Mouse (Mus musculus): Measurements from ENCODE around the gene Fryl. TPM values are rescaled to one million over a fixed set of nuclear protein-coding genes. Genes with fewer than 3 reads are reported as not detected.

Gene Fryl
- polyA plus RNA-seq, 1 experiment = 72.1 TPM

DNA sequence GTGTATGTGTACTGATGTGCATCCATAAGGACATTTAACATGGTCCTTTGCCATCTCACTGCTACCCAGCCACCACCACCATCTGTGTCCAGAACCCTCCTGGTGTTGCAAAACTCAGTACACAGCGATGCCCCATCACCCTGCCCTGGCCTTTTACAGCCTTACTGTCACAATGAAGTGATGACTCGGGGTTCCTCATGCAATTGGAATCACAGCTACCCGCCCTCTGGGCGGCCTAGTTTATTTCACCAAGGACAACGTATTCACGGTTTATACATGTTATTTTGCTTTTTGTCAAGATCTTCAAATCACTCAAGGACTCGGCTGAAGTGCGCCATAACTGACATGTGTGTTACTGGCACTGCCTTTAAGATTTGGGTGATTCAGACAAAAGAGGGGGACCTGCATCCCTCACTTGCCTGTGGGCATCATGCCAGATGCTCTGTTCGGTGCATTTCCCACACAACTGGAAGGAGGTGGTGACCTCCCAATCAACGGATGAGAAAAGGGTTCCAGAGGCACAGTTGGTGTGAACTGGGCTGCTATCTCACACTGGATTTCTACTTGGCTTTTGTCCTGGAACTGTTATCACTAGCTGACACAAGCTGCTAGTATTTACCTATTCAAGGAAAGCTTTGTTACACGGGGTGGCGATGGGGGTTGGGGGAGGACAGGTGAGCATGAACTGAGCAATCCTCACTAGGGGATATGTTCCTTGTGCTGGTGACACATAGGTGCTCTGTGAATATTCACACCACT is 27.9 kb downstream of the Fryl start:
- WGBS = 66% methylated on average over 12 of the region's 12 CpGs

DNA sequence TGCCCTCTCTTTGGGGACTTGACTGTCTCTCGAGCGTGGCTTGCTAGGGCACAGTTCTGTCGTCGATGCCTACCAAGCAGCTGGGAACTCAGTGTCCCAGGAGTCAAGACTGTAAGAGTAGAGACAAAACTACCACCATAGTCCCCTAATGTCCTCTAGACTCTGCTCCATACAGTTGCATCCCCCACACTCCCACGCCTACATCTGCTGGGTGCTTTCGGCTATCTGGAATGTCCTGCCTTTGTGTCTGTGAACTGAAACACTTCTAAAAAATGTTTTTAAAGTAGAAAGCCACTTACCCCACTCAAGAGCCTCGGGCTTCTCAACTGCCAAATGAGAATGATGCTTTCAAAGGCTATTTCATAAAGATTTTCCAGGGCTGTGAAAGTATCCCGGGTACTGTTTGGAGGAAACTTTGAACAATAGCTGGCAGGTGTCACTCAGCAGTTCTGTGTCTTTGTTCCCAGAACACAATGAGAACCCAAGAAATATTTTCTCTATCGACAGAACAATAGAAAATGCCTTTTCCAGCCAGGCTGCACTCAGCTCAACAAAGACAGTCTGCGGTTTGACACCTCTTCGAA is 28.8 kb downstream of the Fryl start:
- H3K4me1 ChIP-seq (ENCODE audit: control insufficient read depth, insufficient read depth, low read length) = peaks cover 9% of the 10 kb centered on the region; the same call in 1 of the 2 replicates
- no peak overlapping the region for H3K4me3 ChIP-seq (replicated peaks; ENCODE audit: extremely low read depth, low read depth, low read length)
- WGBS = 56% methylated on average over 11 of the region's 11 CpGs
- DNase-seq = no peak
- TF ChIP-seq CTCF (IDR thresholded peaks at IDR 0.05; ENCODE audit: insufficient read depth, low read length) = no peak
- no peak for TF ChIP-seq POLR2A (IDR thresholded peaks at IDR 0.05; ENCODE audit: borderline replicate concordance, extremely low read depth, low read depth, low read length)

More for the DNA sequence above, 27.9 kb downstream of the Fryl start:
- H3K4me3 ChIP-seq (replicated peaks; ENCODE audit: extremely low read depth, low read depth, low read length) = no peak overlapping the region
- no peak for DNase-seq
- peaks cover 16% of the 10 kb centered on the region; the same call in 1 of the 2 replicates for H3K4me1 ChIP-seq (ENCODE audit: control insufficient read depth, insufficient read depth, low read length)
- TF ChIP-seq CTCF (IDR thresholded peaks at IDR 0.05; ENCODE audit: insufficient read depth, low read length) (no peak), POLR2A (IDR thresholded peaks at IDR 0.05; ENCODE audit: borderline replicate concordance, extremely low read depth, low read depth, low read length) (no peak)

DNA sequence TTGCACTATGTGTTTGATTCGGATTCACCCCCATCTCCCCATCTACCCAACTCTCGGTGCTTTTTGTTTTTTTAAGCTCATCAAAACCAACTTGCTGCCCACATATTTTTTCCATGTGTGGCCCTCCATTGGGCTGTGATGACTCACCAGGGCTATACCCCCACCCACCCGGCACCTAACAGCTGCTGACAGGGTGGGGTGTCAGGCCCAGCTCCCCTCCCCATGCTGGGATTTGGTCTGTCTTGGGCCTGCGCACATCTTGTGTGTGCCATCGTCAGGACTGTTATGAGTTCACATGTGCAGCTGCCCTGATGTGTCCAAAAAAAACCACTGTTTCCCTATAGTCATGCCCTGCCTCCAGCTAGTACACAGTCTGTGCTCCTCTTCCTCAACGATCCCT is 33.4 kb downstream of the Fryl start:
- no peak for DNase-seq
- no peak for TF ChIP-seq POLR2A (IDR thresholded peaks at IDR 0.05; ENCODE audit: borderline replicate concordance, extremely low read depth, low read depth, low read length)
- TF ChIP-seq CTCF (IDR thresholded peaks at IDR 0.05; ENCODE audit: insufficient read depth, low read length) = no peak
- Histone ChIP-seq H3K4me1 (ENCODE audit: control insufficient read depth, insufficient read depth, low read length) (peaks cover 7% of the 10 kb centered on the region; the same call in 1 of the 2 replicates), H3K4me3 (replicated peaks; ENCODE audit: extremely low read depth, low read depth, low read length) (no peak overlapping the region)
- 77% methylated on average over 6 of the region's 6 CpGs for whole genome bisulfite sequencing

DNA sequence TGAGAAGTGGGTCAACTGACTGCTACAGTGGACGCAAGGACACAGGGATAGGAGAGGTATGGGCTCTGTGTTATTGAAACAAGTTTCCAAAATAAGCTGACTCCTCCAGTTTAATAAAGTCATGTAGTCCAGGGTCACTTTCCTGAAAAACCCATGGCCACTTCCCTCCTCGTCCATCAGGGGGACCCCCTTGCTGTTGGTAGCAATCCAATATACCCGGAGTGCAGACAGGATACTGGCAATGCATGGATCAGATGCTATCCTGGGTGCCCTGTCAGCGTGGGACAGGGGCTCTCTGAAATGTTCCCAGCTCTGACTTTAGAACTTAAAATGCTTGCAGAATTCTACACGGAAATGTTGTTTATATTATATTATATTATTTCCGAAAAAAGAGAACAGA is 34.0 kb downstream of the Fryl start:
- Histone ChIP-seq H3K4me1 (ENCODE audit: control insufficient read depth, insufficient read depth, low read length) (peaks cover 5% of the 10 kb centered on the region; the same call in 1 of the 2 replicates), H3K4me3 (replicated peaks; ENCODE audit: extremely low read depth, low read depth, low read length) (no peak overlapping the region)
- WGBS = 50% methylated on average over 6 of the region's 6 CpGs
- no peak for TF ChIP-seq POLR2A (IDR thresholded peaks at IDR 0.05; ENCODE audit: borderline replicate concordance, extremely low read depth, low read depth, low read length)
- peak; percentile 27; the same call in 1 of the 2 replicates for TF ChIP-seq CTCF (IDR thresholded peaks at IDR 0.05; ENCODE audit: insufficient read depth, low read length)
- DNase-seq = no peak

DNA sequence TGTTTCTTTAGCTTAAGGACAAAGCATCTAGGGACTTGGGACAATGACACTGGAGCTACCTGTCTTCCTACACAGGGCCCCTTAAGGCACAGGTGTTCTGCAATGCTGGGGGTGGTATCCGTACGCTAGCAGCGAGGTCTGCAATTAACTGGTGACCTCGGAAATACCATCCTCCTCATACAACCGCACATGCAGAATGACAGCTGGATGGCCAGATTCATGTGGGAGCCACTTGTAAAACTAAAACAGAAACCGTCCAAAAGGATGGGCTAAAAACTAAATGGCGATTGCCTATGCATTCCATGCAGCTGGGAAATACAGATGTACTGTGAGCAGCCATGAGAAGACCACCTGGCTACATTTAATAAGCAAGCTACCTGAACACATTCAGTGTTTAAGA is 34.6 kb downstream of the Fryl start:
- whole genome bisulfite sequencing = 90% methylated on average over 7 of the region's 7 CpGs
- Histone ChIP-seq H3K4me3 (replicated peaks; ENCODE audit: extremely low read depth, low read depth, low read length) (no peak overlapping the region), H3K4me1 (ENCODE audit: control insufficient read depth, insufficient read depth, low read length) (peaks cover 3% of the 10 kb centered on the region; the same call in 1 of the 2 replicates)
- no peak for DNase-seq
- TF ChIP-seq CTCF (IDR thresholded peaks at IDR 0.05; ENCODE audit: insufficient read depth, low read length) = no peak
- TF ChIP-seq POLR2A (IDR thresholded peaks at IDR 0.05; ENCODE audit: borderline replicate concordance, extremely low read depth, low read depth, low read length) = no peak

DNA sequence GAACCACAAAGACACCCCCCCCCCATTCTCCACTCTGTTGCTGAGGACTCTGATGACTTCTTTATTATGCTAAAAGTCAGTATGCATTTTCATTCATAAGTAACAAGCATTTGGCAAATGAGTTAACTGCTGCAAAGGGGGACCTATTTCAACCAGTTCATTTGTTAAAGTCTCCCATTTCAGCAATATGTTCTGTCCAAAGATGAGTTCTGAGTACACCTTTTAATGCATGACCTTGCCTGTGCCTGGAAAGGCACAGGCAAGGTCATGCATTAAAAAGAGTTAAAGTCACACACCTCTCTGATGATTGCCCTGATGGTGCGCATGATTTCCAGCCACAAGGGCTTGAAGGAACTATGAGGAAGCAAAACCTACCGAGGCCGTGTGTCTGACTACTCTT is 36.7 kb downstream of the Fryl start:
- H3K4me1 ChIP-seq (ENCODE audit: control insufficient read depth, insufficient read depth, low read length) = no peaks in the 10 kb centered on the region; the same call in 1 of the 2 replicates
- 82% methylated on average over 3 of the region's 3 CpGs for WGBS
- no peak for TF ChIP-seq POLR2A (IDR thresholded peaks at IDR 0.05; ENCODE audit: borderline replicate concordance, extremely low read depth, low read depth, low read length)
- TF ChIP-seq CTCF (IDR thresholded peaks at IDR 0.05; ENCODE audit: insufficient read depth, low read length) = no peak
- no peak for DNase-seq
- H3K4me3 ChIP-seq (replicated peaks; ENCODE audit: extremely low read depth, low read depth, low read length) = no peak overlapping the region

DNA sequence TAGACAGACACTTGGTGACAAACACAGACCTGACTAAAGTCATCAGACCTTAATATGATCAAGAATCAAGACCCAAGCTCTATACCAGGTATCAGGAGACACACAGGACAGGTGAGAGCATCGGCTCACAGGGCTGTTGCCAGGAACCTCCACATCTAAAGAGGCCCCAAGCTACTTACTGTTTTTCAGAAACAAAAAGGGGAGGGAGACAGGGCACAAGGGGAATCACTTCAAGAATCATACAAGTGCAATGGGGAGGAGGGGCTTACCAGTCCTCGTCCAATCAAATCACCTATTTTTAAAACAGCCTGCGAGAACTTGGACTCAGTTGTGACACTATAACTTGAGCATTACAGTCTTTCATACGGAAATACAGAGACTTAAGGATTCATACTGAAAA is 38.4 kb downstream of the Fryl start:
- DNase-seq = no peak
- no peaks in the 10 kb centered on the region; the same call in 1 of the 2 replicates for H3K4me1 ChIP-seq (ENCODE audit: control insufficient read depth, insufficient read depth, low read length)
- H3K4me3 ChIP-seq (replicated peaks; ENCODE audit: extremely low read depth, low read depth, low read length) = no peak overlapping the region
- no peak for TF ChIP-seq POLR2A (IDR thresholded peaks at IDR 0.05; ENCODE audit: borderline replicate concordance, extremely low read depth, low read depth, low read length)
- TF ChIP-seq CTCF (IDR thresholded peaks at IDR 0.05; ENCODE audit: insufficient read depth, low read length) = no peak
- WGBS = 94% methylated on average over 4 of the region's 4 CpGs

DNA sequence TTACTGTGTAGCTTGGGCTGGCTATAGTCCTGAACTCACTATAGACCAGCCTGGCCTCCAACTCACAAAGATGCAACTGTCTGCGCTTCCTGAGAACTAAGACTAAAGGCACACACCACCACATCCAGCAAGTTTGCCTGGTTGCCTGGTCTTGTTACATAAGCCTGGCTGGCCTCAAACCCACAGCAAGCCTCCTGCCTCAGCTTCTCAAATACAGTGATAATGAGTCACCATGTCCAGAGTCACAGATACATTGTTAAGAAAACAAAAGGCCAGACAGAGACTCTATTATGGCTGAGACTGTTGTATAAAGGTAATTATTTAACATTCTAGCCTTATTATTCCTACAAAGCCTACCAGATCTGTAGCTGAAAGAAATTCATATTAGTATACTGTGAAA is 39.3 kb downstream of the Fryl start:
- TF ChIP-seq POLR2A (IDR thresholded peaks at IDR 0.05; ENCODE audit: borderline replicate concordance, extremely low read depth, low read depth, low read length) (no peak), CTCF (IDR thresholded peaks at IDR 0.05; ENCODE audit: insufficient read depth, low read length) (no peak)
- 95% methylated on average over 1 of the region's 1 CpGs for WGBS
- Histone ChIP-seq H3K4me1 (ENCODE audit: control insufficient read depth, insufficient read depth, low read length) (no peaks in the 10 kb centered on the region), H3K4me3 (replicated peaks; ENCODE audit: extremely low read depth, low read depth, low read length) (no peak overlapping the region)
- no peak for DNase-seq

DNA sequence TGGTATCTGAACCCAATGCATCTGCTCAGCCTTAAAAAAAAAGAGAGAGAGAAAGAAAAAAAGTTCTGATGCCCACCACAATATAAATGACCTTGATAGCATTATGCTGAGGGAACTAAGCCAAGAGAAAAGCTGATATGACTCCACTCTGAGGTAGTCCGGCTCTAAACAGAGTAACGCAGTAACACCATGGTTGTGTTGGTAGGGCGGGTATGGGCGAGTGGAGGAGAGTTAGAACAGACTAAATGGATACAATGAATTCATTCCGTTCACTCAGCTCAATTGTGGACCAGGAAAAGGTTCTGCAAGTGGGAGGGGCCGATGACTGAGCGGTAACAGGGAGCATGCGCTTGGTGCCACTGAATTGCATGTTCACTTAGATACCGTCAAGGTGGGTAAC is 40.4 kb downstream of the Fryl start:
- 89% methylated on average over 9 of the region's 9 CpGs for WGBS
- Histone ChIP-seq H3K4me3 (replicated peaks; ENCODE audit: extremely low read depth, low read depth, low read length) (no peak overlapping the region), H3K4me1 (ENCODE audit: control insufficient read depth, insufficient read depth, low read length) (no peaks in the 10 kb centered on the region)
- DNase-seq = no peak
- TF ChIP-seq POLR2A (IDR thresholded peaks at IDR 0.05; ENCODE audit: borderline replicate concordance, extremely low read depth, low read depth, low read length) = no peak
- TF ChIP-seq CTCF (IDR thresholded peaks at IDR 0.05; ENCODE audit: insufficient read depth, low read length) = no peak

DNA sequence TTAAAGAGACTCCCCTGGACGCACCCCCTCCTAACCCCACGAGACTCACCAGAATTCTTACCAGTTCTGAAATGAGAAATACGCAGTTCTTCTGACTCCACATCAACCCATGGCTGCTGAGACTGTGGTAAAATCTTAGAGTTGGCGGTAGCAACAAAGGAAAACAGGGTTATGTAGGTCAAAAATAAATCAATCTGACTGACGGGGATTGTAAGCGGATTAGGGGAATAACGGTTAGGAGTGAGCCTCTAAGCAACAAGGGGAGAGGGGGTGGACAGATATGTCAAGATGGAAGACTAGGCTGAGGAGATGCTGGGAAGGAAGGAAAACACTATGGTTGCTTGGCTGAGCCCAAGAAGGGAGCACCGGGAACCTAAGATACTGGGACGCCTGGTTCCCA is 44.0 kb downstream of the Fryl start:
- Histone ChIP-seq H3K4me1 (ENCODE audit: control insufficient read depth, insufficient read depth, low read length) (no peaks in the 10 kb centered on the region), H3K4me3 (replicated peaks; ENCODE audit: extremely low read depth, low read depth, low read length) (no peak overlapping the region)
- TF ChIP-seq CTCF (IDR thresholded peaks at IDR 0.05; ENCODE audit: insufficient read depth, low read length) = no peak
- no peak for TF ChIP-seq POLR2A (IDR thresholded peaks at IDR 0.05; ENCODE audit: borderline replicate concordance, extremely low read depth, low read depth, low read length)
- 87% methylated on average over 9 of the region's 9 CpGs for WGBS
- no peak for DNase-seq
